Mouse (Mus musculus) layer of hippocampus, adult 2 months (tissue): ENCODE results near the gene Dync2h1. TPM values are rescaled to one million over a fixed set of nuclear protein-coding genes. Genes with fewer than 3 reads are reported as not detected.
A peak's percentile ranks its signal among the peaks of the same experiment; 100 is the strongest.
"Not testable (repeated sequence)": the region's sequence is repeated elsewhere in the genome, so short reads cannot be mapped to it uniquely, and the experiment has no call there.

ENCODE experiments used
- DNase-seq, 2 experiments: peaks; one replicate each; pipeline ENCODE4 v3.0.0; 2022; ENCODE audit warnings: low spot score in 2 of 2
- H3K27ac ChIP-seq: fragments of 200-600 bp; 2 replicates; pipeline ENCODE4 v1.8.1; 2022
- H3K4me3 ChIP-seq: fragments of 200-600 bp; 2 replicates; pipeline ENCODE4 v1.8.1; 2022; ENCODE audit warnings: mild to moderate bottlenecking
- CTCF ChIP-seq: fragments of 200-600 bp; conservative IDR thresholded peaks from 2 replicates; pipeline ENCODE4 v1.8.1; 2022; ENCODE audit warnings: antibody characterized with exemption, mild to moderate bottlenecking, moderate library complexity
- total RNA-seq, 2 experiments: library from RNA; stranded (reverse); gene quantifications; 2 replicates each; pipeline ENCODE4 v1.2.3; 2021

Gene Dync2h1
- total RNA-seq, 2 experiments from 2014 or later: 31.5 to 33.8 TPM

DNA sequence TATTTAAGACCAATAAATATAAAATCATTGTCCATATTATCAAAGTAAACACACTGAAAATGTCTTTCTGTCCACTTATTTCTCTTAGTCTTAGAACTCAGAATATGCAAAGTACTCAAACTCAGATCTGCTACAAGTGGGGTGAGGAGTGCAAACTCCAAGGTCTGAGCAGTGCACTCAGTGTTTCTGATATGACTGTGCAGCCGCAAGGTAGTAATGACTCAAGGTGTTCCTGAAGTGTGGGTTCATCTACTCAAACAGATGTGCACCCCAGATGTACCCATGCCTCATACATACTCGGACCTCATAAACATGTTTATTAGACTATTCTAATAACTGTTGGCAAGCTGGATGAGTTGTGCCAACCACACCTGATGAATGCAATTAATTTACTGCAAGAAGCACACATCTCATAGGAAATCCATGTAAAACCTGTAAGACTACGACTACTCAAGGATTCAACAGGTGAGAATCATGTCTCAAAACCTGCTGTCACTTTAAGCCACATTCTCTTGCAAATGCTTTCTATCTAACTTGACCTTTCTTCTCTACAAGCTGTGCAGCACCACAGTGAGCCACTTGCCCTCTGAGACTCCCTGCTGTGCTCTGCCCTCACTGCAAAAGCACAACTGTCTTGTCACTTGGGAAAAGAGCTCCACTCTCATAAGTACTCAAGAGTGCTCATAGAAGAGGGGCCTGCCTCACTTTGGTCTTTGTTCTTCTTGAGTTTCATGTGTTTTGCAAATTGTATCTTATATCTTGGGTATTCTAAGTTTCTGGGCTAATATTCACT lies 195.2 kb downstream of the Dync2h1 start:
- TF ChIP-seq CTCF: no peak
- no peak overlapping the region for H3K4me3 ChIP-seq
- DNase-seq: no peak
- no peak overlapping the region for H3K27ac ChIP-seq

DNA sequence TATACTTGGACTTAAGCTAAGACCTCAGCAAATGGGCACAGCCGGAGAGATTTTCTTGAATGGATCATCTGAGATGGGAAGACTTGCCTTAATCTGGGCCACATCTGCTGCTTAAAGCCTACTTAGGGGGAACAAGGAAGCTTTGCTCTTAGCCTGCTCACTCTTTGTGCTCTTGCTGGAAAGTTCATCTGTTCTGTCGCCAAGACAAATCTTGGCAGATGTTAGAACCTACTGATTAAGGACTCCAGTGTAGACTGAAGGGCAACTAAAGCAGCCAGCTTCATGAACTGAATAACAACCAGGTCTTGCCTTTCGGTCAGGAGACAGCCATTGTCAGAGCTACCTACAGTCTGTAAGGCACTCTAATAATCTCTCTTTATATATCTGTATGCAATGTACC lies 198.1 kb downstream of the Dync2h1 start:
- no peak overlapping the region for H3K4me3 ChIP-seq
- TF ChIP-seq CTCF: no peak
- peak overlapping the region; percentile 64 for H3K27ac ChIP-seq
- peak in 1 of 2 experiments; percentile 63 for DNase-seq

DNA sequence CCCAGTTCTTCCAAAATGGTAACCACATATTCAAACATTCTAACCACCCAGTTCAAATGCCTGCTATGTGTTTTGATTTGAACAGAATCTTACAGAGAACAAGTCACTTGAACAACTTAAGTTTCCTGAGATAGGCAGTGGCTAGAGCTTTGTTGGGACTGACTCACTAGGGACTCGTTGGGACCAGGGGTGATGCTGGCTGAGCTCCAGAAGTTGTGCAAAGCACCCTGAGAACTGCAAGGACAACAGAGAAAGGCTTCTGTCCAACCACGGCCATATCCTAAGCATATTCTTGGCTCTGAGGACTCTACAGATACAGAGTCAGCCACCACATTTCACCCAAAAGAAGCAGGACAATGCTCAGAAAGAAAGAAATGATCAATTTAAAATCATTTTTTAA lies 215.1 kb downstream of the Dync2h1 start:
- no peak overlapping the region for H3K27ac ChIP-seq
- no peak for TF ChIP-seq CTCF
- no peak for DNase-seq
- no peak overlapping the region for H3K4me3 ChIP-seq

DNA sequence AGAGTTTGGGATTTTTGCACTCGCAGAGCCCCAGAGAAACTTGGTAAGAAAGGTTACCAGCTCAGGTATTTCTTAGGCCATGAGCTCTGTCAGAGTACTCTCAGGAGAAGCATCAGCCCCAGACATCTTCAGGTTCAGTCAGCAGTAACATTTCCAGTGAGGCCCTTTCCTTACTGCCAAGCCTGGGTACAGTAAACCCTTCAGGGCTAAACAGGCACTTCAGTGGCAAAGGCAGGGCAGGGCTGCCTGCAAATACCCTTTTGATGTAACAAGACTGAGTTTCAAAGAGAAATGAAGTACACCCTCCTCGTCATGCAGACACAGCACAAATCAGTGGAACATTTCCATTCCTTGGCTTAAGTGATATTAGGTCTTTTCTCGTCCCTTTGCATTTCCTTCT lies 219.2 kb downstream of the Dync2h1 start:
- DNase-seq: no peak
- no peak overlapping the region for H3K27ac ChIP-seq
- H3K4me3 ChIP-seq: no peak overlapping the region
- no peak for TF ChIP-seq CTCF

DNA sequence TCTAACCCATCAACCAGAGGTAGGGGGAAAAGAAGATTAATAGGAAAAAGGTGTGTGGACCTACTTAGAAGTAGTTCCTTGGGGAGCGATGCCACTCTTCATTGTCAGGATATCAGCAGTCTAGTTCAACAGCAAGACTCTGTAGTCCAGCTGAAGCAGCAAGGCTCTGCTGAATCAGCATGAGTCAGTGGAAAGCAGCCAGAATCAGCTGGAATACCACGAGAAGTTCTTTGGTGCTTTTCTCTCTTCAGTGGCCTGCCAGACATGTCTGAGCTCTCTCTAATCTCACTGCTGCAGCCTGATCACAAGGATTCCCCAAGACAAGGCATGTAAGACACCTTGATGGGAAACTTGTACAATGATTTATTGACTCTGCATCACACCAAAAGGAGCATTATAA lies 225.9 kb downstream of the Dync2h1 start:
- no peak overlapping the region for H3K4me3 ChIP-seq
- TF ChIP-seq CTCF: no peak
- no peak overlapping the region for H3K27ac ChIP-seq
- DNase-seq: no peak

DNA sequence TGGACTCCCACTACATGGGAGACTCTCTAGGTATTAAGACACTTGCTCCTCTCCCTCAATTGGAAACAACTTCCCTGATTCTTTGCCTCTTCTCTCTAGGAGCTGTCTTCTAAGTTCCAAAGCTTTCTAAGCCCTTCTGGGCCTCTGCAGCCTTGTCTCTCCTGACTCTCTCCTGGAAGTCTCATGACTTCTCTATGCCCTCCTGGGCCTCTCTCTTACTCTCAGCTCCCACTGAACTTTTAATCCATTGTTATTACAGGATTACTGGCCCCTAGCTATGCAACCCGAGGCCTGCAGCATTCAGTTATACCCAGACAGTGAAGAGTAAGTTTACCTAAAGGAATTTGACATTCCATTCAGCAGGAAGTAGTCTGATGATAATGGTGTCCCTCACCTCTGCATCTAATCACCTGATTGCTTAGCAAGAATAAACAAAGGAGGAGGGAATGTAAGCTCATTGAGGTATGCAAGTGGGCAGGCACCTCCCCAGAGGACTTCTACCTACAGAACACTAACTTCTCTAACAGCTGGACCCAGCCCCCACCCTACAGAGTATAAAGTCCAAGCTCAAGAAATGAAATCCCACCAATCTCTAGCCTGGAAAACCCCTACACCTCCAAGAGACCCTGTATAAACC lies 256.7 kb downstream of the Dync2h1 start:
- DNase-seq: no peak

DNA sequence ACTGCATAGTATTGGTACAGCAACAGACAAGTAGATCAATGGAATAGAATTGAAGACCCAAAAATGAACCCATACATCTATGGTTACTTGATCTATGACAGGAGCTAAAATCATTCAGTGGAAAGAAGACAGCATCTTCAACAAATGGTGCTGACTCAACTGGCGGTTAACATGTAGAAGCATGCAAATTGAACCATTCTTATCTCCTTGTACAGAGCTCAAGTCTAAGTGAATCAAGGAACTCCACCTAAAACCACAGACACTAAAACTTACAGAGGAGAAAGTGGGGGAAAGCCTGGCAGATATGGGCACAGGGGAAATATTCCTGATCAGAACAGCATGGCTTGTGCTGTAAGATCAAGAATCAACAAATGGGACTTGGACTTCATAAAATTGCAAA lies 270.8 kb downstream of the Dync2h1 start:
- no peak for TF ChIP-seq CTCF
- Histone ChIP-seq H3K4me3 (no peak overlapping the region), H3K27ac (no peak overlapping the region)
- no peak for DNase-seq

More for the DNA sequence above, 256.7 kb downstream of the Dync2h1 start:
- TF ChIP-seq CTCF: no peak
- Histone ChIP-seq H3K4me3 (no peak overlapping the region), H3K27ac (no peak overlapping the region)

DNA sequence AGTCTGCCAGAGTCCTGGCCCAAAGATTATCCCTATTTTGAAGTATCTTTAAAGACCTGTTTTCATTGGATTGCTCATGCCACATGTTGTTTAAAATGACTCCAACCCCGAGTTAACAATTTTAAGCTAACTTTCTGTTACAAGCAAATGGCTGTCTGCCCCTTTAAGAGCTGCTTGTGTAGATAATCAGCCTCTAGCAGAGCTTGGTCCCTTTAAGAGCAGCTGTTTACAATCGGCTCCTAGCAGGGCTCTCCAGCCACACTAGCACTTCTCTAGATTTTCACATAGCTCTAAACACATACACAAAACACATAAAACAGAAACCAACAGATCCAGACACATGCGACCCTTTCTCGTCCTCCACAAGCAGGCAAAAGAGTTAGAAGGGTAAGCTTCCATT lies 273.7 kb downstream of the Dync2h1 start:
- not testable (repeated sequence) for H3K4me3 ChIP-seq, DNase-seq, H3K27ac ChIP-seq

DNA sequence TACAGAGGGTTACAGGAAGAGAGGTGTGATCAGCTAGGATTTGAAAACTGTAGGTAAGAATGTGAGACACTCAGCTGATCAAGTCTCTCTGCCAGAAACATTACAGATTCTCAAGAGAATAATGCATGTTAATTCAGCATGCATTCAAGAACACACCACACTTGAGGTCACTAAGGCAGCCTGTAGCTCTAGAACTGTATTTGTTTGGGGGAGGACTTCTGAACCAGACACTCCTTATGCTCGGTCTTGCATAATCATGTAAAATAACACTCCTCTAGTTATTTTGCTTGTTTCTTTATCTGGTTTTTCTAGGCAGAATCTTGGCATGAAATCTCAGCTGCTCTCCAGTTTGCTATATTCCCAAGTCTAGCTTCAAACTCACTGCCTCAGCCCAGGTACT lies 282.6 kb downstream of the Dync2h1 start:
- TF ChIP-seq CTCF: no peak
- H3K27ac ChIP-seq: no peak overlapping the region
- peak in 1 of 2 experiments; percentile 2 for DNase-seq
- H3K4me3 ChIP-seq: no peak overlapping the region

DNA sequence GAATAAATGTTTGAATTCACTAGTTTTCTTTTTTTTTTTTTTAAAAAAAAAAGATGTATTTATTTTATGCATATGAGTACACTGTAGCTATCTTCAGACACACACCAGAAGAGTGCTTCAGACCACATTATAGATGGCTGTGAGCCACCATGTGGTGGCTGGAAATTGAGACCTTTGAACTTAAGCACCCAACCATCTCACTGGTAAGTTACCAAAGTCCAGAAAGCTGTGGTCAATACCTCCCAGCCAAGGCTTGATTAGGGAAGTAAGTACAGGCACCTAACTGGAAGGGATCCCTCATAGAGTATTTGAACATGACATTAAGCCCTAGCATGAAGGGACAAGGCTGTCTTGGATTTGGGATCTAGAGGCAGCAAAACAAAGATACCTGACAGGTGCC lies 292.9 kb downstream of the Dync2h1 start:
- DNase-seq: no peak
- H3K4me3 ChIP-seq: no peak overlapping the region
- TF ChIP-seq CTCF: no peak
- H3K27ac ChIP-seq: no peak overlapping the region

DNA sequence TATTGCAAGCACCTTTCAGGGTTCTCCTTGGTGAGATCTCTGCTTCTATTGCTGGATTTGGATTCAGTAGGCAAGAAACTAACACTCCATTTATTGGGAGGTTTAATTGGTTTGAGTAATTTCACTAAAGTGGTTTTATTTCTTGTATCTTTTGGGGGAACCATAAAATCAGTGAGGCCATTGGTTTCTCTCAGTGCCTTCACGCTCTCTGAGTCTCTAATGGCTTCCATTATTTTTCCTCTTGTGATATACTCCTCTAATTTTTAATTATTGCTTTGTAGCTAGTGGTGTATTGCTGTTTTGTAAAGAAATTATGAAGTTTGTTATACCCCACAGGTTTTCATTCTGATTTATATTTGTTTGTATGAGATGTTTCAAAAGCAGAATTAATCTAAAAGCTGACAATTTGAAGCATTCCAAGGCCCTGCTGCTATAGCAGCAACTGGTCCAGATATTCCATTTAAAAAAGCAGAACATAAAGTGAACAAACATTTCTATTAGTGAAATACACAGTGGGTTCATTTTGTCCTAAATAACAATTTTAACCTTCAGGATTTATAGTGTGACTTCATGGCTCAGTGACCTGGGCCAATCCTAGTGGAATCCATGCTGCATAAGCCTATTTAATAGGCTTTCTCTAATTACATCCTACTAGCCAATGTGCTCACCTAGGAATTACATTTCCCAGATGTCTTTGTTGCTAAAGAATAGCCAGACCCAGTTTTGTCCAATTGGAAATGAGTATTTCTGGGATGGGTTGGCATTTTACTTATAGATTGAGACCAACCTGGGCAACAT lies 302.9 kb downstream of the Dync2h1 start:
- no peak for DNase-seq
- Histone ChIP-seq H3K27ac (no peak overlapping the region), H3K4me3 (no peak overlapping the region)
- no peak for TF ChIP-seq CTCF

Other genes starting within 250 kb of the Dync2h1 start
- gene Dcun1d5, start 74 bp upstream of the Dync2h1 start, total RNA-seq: 10 to 100 TPM; 75.5 to 75.7 TPM
- gene Mmp13, start 88.1 kb upstream of the Dync2h1 start, total RNA-seq: under 1 TPM in 1 of 2 experiments, not detected in 1; 0.18 TPM
- gene Mmp12, start 159.9 kb upstream of the Dync2h1 start, total RNA-seq: not detected
- not detected for gene Mmp1b, start 203.6 kb upstream of the Dync2h1 start, total RNA-seq